Mouse (Mus musculus) cerebellum, adult 9-10 months (tissue): Measurements from ENCODE around the gene Plxna4.
"Not testable (repeated sequence)": the region's sequence is repeated elsewhere in the genome, so short reads cannot be mapped to it uniquely, and the experiment has no call there.

Experiments used
- DNase-seq: peaks from one replicate; pipeline ENCODE4 v3.0.0; 2022

Plxna4 gene

GRCm38 (mm10) chr6:32533962-32534740 lies 53.8 kb downstream of the Plxna4 start:
- DNase-seq, result no peak

DNA sequence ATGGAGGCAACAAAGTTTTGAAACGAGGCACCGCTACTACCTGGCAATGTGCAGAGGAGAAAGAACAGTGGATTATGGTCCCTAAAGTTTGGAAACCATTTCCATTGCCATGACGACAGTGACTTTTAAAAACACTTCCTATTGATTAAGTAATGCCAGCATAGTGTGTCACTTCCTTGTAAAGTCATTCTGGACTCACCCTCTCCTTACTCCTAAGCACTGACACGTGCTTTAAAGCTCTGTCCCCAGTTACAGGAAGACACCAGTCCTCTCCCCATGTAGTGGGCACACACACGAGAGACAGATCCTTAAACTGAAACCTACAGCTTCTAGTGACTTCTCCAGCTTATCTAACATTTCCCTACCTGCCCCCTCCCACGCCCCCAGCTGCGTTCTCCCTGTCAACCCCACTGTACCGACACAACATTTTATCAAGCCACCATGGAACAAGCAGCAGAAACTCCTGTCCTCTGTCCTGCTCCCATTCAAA lies 59.9 kb downstream of the Plxna4 start:
- no peak for DNase-seq

DNA sequence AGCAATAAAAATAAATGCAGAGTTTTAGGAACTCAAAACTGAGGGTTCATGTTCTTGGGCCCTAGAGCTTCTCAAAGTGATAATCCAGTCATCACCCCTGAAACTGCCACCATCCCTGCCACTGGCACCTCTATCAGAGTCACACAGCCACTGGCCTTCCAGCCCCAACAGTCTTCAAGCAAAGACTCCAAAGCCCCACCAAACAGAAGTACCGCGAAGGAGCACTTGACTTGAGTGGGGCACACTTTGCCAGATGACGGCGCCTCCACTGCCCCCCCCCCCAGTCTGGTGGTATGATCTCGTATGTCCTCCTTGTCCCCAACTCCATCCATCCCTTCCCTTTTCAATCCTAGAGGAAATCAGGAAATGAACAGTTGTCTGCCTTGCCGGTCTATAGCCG lies 60.5 kb downstream of the Plxna4 start:
- DNase-seq, result no peak

GRCm38 (mm10) chr6:32526762-32527161 lies 61.2 kb downstream of the Plxna4 start:
- DNase-seq, result no peak

DNA sequence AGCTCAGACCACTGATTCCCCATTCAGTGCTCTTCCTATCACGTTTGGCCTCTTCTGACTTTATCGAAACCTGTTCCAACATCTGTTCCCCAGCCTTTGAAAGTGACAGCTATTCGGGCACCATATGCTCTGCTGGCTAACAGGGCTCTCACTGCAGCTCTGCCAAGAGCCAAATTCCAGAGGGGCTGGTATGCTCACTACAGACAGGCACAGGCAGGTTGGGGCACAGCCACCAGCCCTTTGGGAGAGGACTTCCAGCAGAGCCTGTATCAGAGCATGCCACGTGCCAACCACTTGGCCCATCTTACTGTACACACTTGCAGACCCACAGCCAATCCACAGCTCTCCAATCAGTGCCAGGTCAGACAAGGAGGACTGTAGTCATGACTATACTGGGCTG lies 67.9 kb downstream of the Plxna4 start:
- peak; percentile 60 for DNase-seq

DNA sequence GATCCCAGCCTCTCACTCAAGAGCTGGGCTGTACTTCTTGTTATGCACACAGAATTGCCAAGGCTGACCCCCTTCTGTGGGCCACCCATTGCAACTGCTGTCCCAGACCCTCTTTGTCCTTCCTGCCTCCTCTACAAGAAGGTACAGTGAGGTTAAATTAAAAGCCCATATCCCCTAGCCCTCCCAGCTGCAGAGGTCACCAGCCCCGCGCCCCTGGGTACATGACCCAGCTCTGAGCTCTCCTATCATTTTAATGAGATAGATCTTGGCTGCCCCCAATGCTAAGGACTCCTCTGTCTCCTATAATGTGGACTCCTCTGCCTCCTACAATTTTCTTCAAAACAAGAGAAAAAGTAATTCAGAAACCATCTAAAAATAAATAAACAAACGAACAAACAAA lies 69.4 kb downstream of the Plxna4 start:
- DNase-seq, result no peak

- no peak for DNase-seq
Measured at GRCm38 (mm10) chr6:32514096-32514495, 73.9 kb downstream of the Plxna4 start.

- no peak for DNase-seq
Measured at GRCm38 (mm10) chr6:32512010-32512409, 76.0 kb downstream of the Plxna4 start.

DNA sequence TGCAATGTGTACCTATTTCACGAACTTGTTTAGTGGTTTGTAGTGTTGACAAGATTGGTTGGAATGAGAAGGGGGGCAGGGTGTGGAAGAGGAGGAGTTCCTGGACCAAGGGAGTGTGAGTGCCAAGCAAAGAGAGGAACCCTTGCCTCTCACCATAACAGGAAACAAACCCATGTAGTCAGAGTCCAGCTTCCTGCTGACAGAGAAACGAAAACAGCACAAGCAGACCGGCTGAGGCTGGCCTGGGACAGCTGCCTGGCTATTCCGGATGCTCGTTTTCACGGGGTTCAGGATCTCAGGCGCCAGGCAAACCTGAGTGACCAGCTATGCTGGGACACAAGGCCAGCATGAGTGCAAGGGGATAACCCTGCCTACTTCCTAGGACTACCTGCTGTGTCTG lies 77.1 kb downstream of the Plxna4 start:
- peak; percentile 44 for DNase-seq

GRCm38 (mm10) chr6:32510491-32510890 lies 77.5 kb downstream of the Plxna4 start:
- no peak for DNase-seq

DNA sequence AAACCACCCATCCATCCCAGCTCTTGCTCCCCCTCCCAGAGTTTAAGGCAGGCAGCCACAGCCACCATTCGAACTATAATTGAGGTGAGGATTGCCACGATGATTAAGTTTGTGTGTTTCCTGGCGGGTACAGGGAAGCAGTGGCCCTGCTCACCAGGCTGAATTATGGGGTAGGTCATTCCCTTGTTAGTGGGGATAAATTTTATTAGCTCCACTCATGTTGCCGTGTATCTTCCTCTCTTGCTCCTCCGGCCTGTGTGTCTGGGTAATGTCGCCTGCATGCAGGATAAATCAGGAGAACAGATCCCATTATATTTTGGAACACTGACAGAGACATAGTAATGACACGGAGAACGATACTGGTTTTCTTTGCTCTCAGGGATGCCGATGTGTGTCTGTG lies 78.9 kb downstream of the Plxna4 start:
- no peak for DNase-seq

DNA sequence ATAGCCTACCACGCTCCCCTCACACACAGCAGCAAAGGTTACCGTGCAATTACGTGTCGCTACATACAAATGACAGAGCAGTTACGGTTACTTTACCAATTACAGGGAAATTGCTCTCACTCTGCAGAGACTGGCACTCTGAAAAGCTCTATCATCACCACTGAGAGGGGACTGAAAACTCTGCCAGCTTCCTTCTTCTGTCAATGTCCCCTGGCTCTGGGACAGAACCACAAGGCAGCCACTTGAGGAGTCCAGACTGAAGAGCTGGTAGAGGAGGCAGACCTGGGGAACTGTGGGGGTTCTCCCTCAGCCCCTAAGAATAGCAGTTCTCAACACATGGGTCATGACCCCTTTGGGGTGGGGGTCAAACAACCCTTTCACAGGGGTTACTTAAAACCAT lies 83.0 kb downstream of the Plxna4 start:
- DNase-seq, result no peak

DNA sequence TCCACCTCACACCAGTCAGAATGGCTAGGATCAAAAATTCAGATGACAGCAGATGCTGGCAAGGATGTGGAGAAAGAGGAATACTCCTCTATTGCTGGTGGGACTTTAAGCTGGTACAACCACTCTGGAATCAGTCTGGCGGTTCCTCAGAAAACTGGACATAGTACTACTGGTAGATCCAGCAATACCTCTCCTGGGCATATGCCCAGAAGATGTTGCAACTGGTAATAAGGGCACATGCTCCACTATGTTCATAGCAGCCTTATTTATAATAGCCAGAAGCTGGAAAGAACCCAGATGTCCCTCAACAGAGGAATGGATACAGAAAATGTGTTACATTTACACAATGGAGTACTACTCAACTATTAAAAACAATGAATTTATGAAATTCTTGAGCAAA lies 86.8 kb downstream of the Plxna4 start:
- not testable (repeated sequence) for DNase-seq

- no peak for DNase-seq
Measured at GRCm38 (mm10) chr6:32498106-32498505, 89.9 kb downstream of the Plxna4 start.

- peak; percentile 98 for DNase-seq
Measured at GRCm38 (mm10) chr6:32496109-32496508, 91.9 kb downstream of the Plxna4 start.

- peak; percentile 50 for DNase-seq
Measured at GRCm38 (mm10) chr6:32495532-32495931, 92.5 kb downstream of the Plxna4 start.

DNA sequence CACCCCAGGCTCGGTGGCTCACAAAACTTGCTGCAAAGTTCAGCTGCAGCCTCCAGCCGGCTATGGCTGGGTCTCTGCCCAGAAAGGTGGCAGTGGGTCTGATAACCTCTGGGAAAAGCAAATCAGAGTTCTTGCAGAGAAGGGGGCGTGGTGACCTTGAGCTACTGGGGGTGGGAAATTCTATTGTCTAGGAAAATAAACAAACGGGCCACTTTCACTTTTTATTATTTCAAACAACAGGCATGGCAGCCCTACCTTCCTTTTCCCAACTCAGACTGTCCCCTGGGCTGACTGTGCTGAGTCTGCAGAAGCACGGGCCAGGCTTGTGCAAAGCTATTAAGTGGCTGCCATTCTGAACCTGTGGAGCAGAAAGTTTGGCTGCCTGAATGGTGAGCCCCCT lies 94.4 kb downstream of the Plxna4 start:
- DNase-seq, result no peak

DNA sequence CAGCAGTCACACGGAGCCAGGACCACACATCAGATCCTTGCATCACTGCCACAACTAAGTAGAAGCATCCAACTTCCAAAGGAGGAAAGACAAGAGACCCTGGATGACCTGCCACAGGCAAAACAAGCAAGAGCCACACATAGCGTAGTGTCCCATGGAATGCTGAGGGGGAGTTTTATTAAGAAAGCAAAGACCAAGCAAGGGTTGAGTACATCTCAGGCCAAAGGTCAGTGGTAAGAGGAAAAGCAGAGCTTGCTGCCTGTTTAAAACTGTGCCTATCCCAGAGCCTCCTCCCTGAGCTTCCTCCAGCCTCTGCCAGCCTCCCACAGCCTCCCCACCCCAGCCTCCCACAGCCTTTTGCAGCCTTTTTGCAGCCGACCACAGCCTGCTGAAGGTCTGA lies 100.9 kb downstream of the Plxna4 start:
- no peak for DNase-seq

- no peak for DNase-seq
Measured at GRCm38 (mm10) chr6:32482469-32482868, 105.5 kb downstream of the Plxna4 start.

DNA sequence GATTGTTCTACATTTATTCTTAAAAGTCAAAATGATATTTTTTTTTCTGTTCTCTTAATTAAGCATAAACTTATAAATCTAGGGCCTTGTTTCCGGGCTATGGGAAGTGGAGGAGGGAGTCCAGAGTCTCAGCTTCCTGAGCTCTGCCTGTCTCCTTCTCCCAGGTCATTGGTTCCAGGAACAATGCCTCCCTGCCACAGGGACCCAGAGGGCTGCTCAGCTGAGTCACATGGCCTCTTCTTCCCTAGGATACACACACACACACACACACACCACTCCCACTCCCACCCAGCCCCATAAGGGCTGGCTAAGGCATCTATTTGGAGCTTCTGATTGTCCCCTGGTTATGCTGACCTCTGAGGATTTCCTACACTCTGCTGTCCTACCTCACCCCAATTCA lies 107.3 kb downstream of the Plxna4 start:
- no peak for DNase-seq

GRCm38 (mm10) chr6:32479765-32480164 lies 108.2 kb downstream of the Plxna4 start:
- no peak for DNase-seq

GRCm38 (mm10) chr6:32479193-32479758 lies 108.7 kb downstream of the Plxna4 start:
- peak; percentile 89 for DNase-seq

- no peak for DNase-seq
Measured at GRCm38 (mm10) chr6:32475958-32476357, 112.0 kb downstream of the Plxna4 start.

DNA sequence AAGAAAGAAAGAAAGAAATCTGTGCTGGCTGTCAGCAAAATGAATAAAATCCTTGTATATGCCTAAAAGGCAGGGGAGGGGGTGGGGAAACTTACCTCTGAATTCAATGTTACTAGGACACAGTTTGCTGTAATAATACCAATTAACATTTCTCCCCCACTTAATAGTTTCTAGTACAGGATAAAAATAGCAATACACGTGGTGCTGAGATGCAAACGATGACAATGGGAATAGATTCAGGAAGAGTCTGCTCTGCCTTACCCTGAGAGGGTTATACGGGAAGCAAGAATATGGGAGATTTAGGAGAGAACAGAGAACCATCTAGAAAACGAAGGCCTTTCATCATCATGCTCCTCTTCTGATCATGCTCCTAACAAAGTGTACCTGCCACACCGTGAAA lies 115.9 kb downstream of the Plxna4 start:
- DNase-seq, result no peak

- DNase-seq, result no peak
Measured at GRCm38 (mm10) chr6:32471639-32472038, 116.4 kb downstream of the Plxna4 start.
